Mouse (Mus musculus) hindbrain, embryonic 16.5 days (tissue): ENCODE measurements at regions not wholly inside any gene's neighbourhood (a gene's known extent, or its start where the extent isn't known, plus 50 kb on each side); places are given as distances from the start of the nearest gene placed in this dataset.
"Not testable (repeated sequence)": the region's sequence is repeated elsewhere in the genome, so short reads cannot be mapped to it uniquely, and the experiment has no call there.

ENCODE experiments used
- ATAC-seq: fragments of 200-750 bp; cut with Nextera tagmentation; 2 replicates; pipeline ENCODE4 v1.8.0; 2017; ENCODE audit warnings: moderate TSS enrichment, moderate library complexity
- H3K27ac ChIP-seq: fragments of 300-500 bp; sonication (generic); 2 replicates; pipeline ENCODE4 v1.5.1; 2014; ENCODE audit warnings: low read depth, mild to moderate bottlenecking, control low read depth, low read length, moderate library complexity
- H3K27me3 ChIP-seq: fragments of 300-500 bp; sonication (generic); replicated peaks from 2 replicates; pipeline ENCODE4 v1.6.1; 2014; ENCODE audit warnings: low read length; ENCODE audit not compliant: control insufficient read depth, insufficient read depth
- H3K36me3 ChIP-seq: fragments of 300-500 bp; sonication (generic); 2 replicates; pipeline ENCODE4 v1.6.1; 2014; ENCODE audit warnings: mild to moderate bottlenecking, low read length, moderate library complexity, mixed read lengths; ENCODE audit not compliant: control insufficient read depth, insufficient read depth
- H3K4me1 ChIP-seq: fragments of 300-500 bp; sonication (generic); 2 replicates; pipeline ENCODE4 v1.6.1; 2014; ENCODE audit warnings: low read depth, low read length; ENCODE audit not compliant: control insufficient read depth, insufficient read depth
- H3K4me2 ChIP-seq: fragments of 300-500 bp; sonication (generic); 2 replicates; pipeline ENCODE4 v1.6.1; 2014; ENCODE audit warnings: mild to moderate bottlenecking, low read length, control low read depth, moderate library complexity
- H3K4me3 ChIP-seq: fragments of 300-500 bp; sonication (generic); 2 replicates; pipeline ENCODE4 v1.5.1; 2014; ENCODE audit warnings: mild to moderate bottlenecking, low read length, control low read depth, moderate library complexity
- H3K9ac ChIP-seq: fragments of 300-500 bp; sonication (generic); 2 replicates; pipeline ENCODE4 v1.6.1; 2014; ENCODE audit warnings: low read depth, mild to moderate bottlenecking, control low read depth, low read length, moderate library complexity
- H3K9me3 ChIP-seq: fragments of 300-500 bp; sonication (generic); 2 replicates; pipeline ENCODE4 v1.6.1; 2014; ENCODE audit warnings: mild to moderate bottlenecking, low read length, moderate library complexity; ENCODE audit not compliant: control insufficient read depth
- WGBS: fragments of 180-500 bp; shearing (Covaris S2); extraction: QIAGEN DNeasy Blood & Tissue Kit; methylation state at CpG from one replicate; pipeline ENCODE4 v1.1.7; 2014; 5-methylcytosine and 5-hydroxymethylcytosine counted together

GRCm38 (mm10) chr15:4313698-4314097, 61.6 kb upstream of the Plcxd3 start:
- ATAC-seq, H3K27me3 ChIP-seq, H3K4me3 ChIP-seq, H3K4me1 ChIP-seq, H3K36me3 ChIP-seq, H3K9ac ChIP-seq, H3K4me2 ChIP-seq, H3K9me3 ChIP-seq, H3K27ac ChIP-seq: not testable (repeated sequence)
- WGBS = 77% methylated on average over 3 of the region's 3 CpGs

DNA sequence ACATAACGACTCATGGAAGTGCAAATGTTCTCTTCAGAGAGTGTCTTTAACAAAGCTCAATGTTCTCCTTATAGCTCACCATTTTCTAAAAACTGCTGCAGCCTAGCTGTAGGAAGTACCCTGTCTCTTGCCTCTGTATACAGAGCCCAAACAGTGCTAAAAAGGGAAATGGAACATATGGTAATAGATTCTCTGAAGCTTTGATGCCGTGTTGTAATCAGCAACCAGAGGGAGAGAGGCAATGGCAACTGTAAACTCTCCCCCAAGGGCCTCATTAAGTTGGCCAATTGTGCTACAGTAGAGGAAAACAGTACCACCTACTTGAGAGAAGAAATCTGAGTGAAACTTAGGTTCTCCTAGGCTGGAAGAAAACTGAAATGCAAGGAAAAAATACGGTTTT, 59.4 kb upstream of the Plcxd3 start:
- 67% methylated on average over 3 of the region's 3 CpGs for WGBS
- Histone ChIP-seq H3K4me1 (no peaks in the 10 kb centered on the region), H3K9ac (no peak overlapping the region), H3K27me3 (no peaks in the 10 kb centered on the region), H3K4me2 (no peak overlapping the region), H3K9me3 (no peaks in the 10 kb centered on the region), H3K27ac (no peak overlapping the region), H3K36me3 (no peaks in the 10 kb centered on the region), H3K4me3 (no peak overlapping the region)
- 0 out of 2 replicates have a peak, but pooled peaks have one; percentile 20 for ATAC-seq
